ENCODE assay signal across 8 mouse cellular contexts in genomic region chr11:102317901-102318575, GRCm38 (mm10). TPM values are rescaled to one million over a fixed set of nuclear protein-coding genes. Genes with fewer than 3 reads are reported as not detected.
A peak's percentile ranks its signal among the peaks of the same experiment; 100 is the strongest.
DNase-seq lines count a peak whose midpoint lies in the region; ATAC-seq and TF ChIP-seq lines count a peak whose summit lies in the region.

No protein-coding gene starts in this region.

- under 1% methylated on average over 56 of the region's 77 CpGs for WGBS in hindbrain, postnatal 0 days
- under 1% methylated on average over 60 of the region's 77 CpGs for WGBS in liver, adult 2 months
- under 1% methylated on average over 48 of the region's 77 CpGs for WGBS in stomach, embryonic 15.5 days

- TF ChIP-seq POLR2A in liver, adult 2 months (IDR thresholded peaks at IDR 0.05; ENCODE audit: extremely low read depth, insufficient read depth, low read length), result no peak
- TF ChIP-seq POLR2A in myocyte (IDR thresholded peaks at IDR 0.05; ENCODE audit: insufficient read length, low read depth), result peak; percentile 67

- intact Hi-C loops in gastrocnemius, adult 2 months (cut with DNase I), result no loop called here

- peak; percentile 47 to 60 for DNase-seq in layer of hippocampus, adult 2 months (ENCODE audit: low spot score in 2 of 2)
- no peak for DNase-seq in layer of hippocampus, adult 9-10 months (ENCODE audit: low spot score)
- peak; percentile 71 for DNase-seq in cerebellum, adult 8-10 months
- DNase-seq in gastrocnemius, adult 2 months, result peak; percentile 89
- no peak for DNase-seq in hindbrain, postnatal 0 days (ENCODE audit: low spot score)
- DNase-seq in liver, adult 2 months (ENCODE audit: extremely low read depth, low read depth, low spot score), result peak; percentile 33

- H3K27ac ChIP-seq in layer of hippocampus, adult 2 months, result peak overlapping the region; percentile 99
- peak overlapping the region; percentile 100 for H3K27ac ChIP-seq in gastrocnemius, adult 2 months
- peak overlapping the region; percentile 99 for H3K27ac ChIP-seq in hindbrain, postnatal 0 days
- peak overlapping the region; percentile 87 for H3K27ac ChIP-seq in liver, adult 2 months (replicated peaks; ENCODE audit: insufficient read depth, low read depth, low read length)
- H3K27ac ChIP-seq in stomach, embryonic 15.5 days, result peak overlapping the region; percentile 99

- peaks cover 14% of the 10 kb centered on the region for H3K79me2 ChIP-seq in liver, adult 2 months (ENCODE audit: control insufficient read depth, insufficient read depth, low read length)
- peaks cover 22% of the 10 kb centered on the region for H3K79me2 ChIP-seq in myocyte (ENCODE audit: control insufficient read depth, insufficient read depth)

- peaks cover 15% of the 10 kb centered on the region for H3K36me3 ChIP-seq in hindbrain, postnatal 0 days (ENCODE audit: insufficient read depth, low read length)
- peaks cover 10% of the 10 kb centered on the region for H3K36me3 ChIP-seq in liver, adult 2 months (ENCODE audit: control insufficient read depth, insufficient read depth, low read length)
- H3K36me3 ChIP-seq in myocyte (ENCODE audit: control insufficient read depth, insufficient read depth), result peaks cover 9% of the 10 kb centered on the region
- peaks cover 11% of the 10 kb centered on the region for H3K36me3 ChIP-seq in stomach, embryonic 15.5 days

- H3K27me3 ChIP-seq in hindbrain, postnatal 0 days (ENCODE audit: insufficient read depth, low read length), result no peaks in the 10 kb centered on the region
- H3K27me3 ChIP-seq in liver, adult 2 months (ENCODE audit: control insufficient read depth, insufficient read depth, low read length), result no peaks in the 10 kb centered on the region
- H3K27me3 ChIP-seq in myocyte (ENCODE audit: control insufficient read depth, insufficient read depth, insufficient read length), result no peaks in the 10 kb centered on the region
- H3K27me3 ChIP-seq in stomach, embryonic 15.5 days (replicated peaks), result no peaks in the 10 kb centered on the region

- H3ac ChIP-seq in myocyte (ENCODE audit: control insufficient read depth, insufficient read length), result peak overlapping the region; percentile 98

- peaks cover 11% of the 10 kb centered on the region; the same call in 1 of the 2 replicates for H3K4me1 ChIP-seq in hindbrain, postnatal 0 days (ENCODE audit: insufficient read depth, low read length)
- peaks cover 9% of the 10 kb centered on the region for H3K4me1 ChIP-seq in liver, adult 2 months (ENCODE audit: control insufficient read depth, insufficient read depth, low read length)
- H3K4me1 ChIP-seq in stomach, embryonic 15.5 days, result peaks cover 19% of the 10 kb centered on the region

- peak overlapping the region; percentile 98 for H3K4me3 ChIP-seq in layer of hippocampus, adult 2 months
- peak overlapping the region; percentile 100 for H3K4me3 ChIP-seq in gastrocnemius, adult 2 months
- H3K4me3 ChIP-seq in hindbrain, postnatal 0 days (ENCODE audit: low read length), result peak overlapping the region; percentile 99
- H3K4me3 ChIP-seq in liver, adult 2 months (ENCODE audit: insufficient read depth, low read depth, low read length), result peak overlapping the region; percentile 78
- H3K4me3 ChIP-seq in myocyte, result peak overlapping the region; percentile 75
- H3K4me3 ChIP-seq in stomach, embryonic 15.5 days (replicated peaks), result peak overlapping the region; percentile 97

- H3K4me2 ChIP-seq in hindbrain, postnatal 0 days (ENCODE audit: low read depth, low read length), result peak overlapping the region; percentile 85
- no peak overlapping the region for H3K4me2 ChIP-seq in myocyte (ENCODE audit: low read depth)
- peak overlapping the region; percentile 92 for H3K4me2 ChIP-seq in stomach, embryonic 15.5 days

- peak; percentile 43 for ATAC-seq in hindbrain, postnatal 0 days
- peak; percentile 59 for ATAC-seq in stomach, embryonic 15.5 days (ENCODE audit: insufficient read depth, low FRiP score, low read depth)

- H3K9ac ChIP-seq in hindbrain, postnatal 0 days (replicated peaks; ENCODE audit: low read length), result peak overlapping the region; percentile 100
- H3K9ac ChIP-seq in liver, adult 2 months (ENCODE audit: low read depth, low read length), result peak overlapping the region; percentile 100
- H3K9ac ChIP-seq in stomach, embryonic 15.5 days, result peak overlapping the region; percentile 100

- H3K9me3 ChIP-seq in hindbrain, postnatal 0 days (ENCODE audit: low read length), result no peaks in the 10 kb centered on the region
- H3K9me3 ChIP-seq in stomach, embryonic 15.5 days, result no peaks in the 10 kb centered on the region

- no peak for TF ChIP-seq CTCF in layer of hippocampus, adult 2 months (conservative IDR thresholded peaks at IDR 0.05)
- no peak for TF ChIP-seq CTCF in gastrocnemius, adult 2 months (IDR thresholded peaks at IDR 0.05)
- TF ChIP-seq CTCF in hindbrain, postnatal 0 days (IDR thresholded peaks at IDR 0.05; ENCODE audit: low read depth), result no peak
- no peak for TF ChIP-seq CTCF in liver, adult 2 months (IDR thresholded peaks at IDR 0.05; ENCODE audit: low read depth, low read length)

TF ChIP-seq in myocyte, 11 proteins besides CTCF, POLR2A, EP300 and RAD21:
- TF ChIP-seq POLR2AphosphoS2 (IDR thresholded peaks at IDR 0.05; ENCODE audit: insufficient read length, low read depth), result peak; percentile 91
- no peak for TF ChIP-seq SRF (IDR thresholded peaks at IDR 0.05; ENCODE audit: control insufficient read depth, insufficient read length, low read depth)
- TF ChIP-seq USF1 (IDR thresholded peaks at IDR 0.05; ENCODE audit: low read depth), result no peak

RNA-seq across cellular contexts. Expression of gene Ubtf, which starts 1.5 kb away (rescaled TPM):
- 100 to 1,000 TPM; 122 to 138 TPM for total RNA-seq in layer of hippocampus, adult 2 months (2021)
- total RNA-seq in gastrocnemius, adult 2 months (2021), result 10 to 100 TPM; 37.8 to 40.4 TPM
- total RNA-seq in hindbrain, postnatal 0 days (2014; rRNA removed), result 53.7 and 63.7 TPM in 2 replicates
- polyA plus RNA-seq in hindbrain, postnatal 0 days (2015; fragmentation: Nextera tagmentation; extraction: Ambion mirVana), result 74.6 and 76.1 TPM in 2 replicates
- total RNA-seq in liver, adult 2 months (2014; rRNA removed), result 19.4 and 19.5 TPM in 2 replicates
- polyA plus RNA-seq in liver, adult 2 months (2012; rRNA removed), result 12.7 and 12.8 TPM in 2 replicates
- polyA plus RNA-seq in myocyte (2012; fragmentation: generic; extraction: Trizol), result 58.6 TPM
- polyA plus RNA-seq in stomach, embryonic 15.5 days (2015; fragmentation: Nextera tagmentation; extraction: Ambion mirVana), result 82.7 and 83.0 TPM in 2 replicates

RNA-seq across cellular contexts. Expression of gene Atxn7l3, which starts 21.6 kb away (rescaled TPM):
- 100 to 1,000 TPM; 165 to 169 TPM for total RNA-seq in layer of hippocampus, adult 2 months (2021)
- total RNA-seq in gastrocnemius, adult 2 months (2021), result 10 to 100 TPM; 12.0 to 12.6 TPM
- total RNA-seq in hindbrain, postnatal 0 days (2014; rRNA removed), result 146 and 149 TPM in 2 replicates
- 22.8 and 23.7 TPM in 2 replicates for polyA plus RNA-seq in hindbrain, postnatal 0 days (2015; fragmentation: Nextera tagmentation; extraction: Ambion mirVana)
- total RNA-seq in liver, adult 2 months (2014; rRNA removed), result 7.1 and 8.5 TPM in 2 replicates
- polyA plus RNA-seq in liver, adult 2 months (2012; rRNA removed), result 16.8 and 20.6 TPM in 2 replicates
- 39.5 TPM for polyA plus RNA-seq in myocyte (2012; fragmentation: generic; extraction: Trizol)
- polyA plus RNA-seq in stomach, embryonic 15.5 days (2015; fragmentation: Nextera tagmentation; extraction: Ambion mirVana), result 14.5 and 14.8 TPM in 2 replicates

RNA-seq across cellular contexts. Expression of gene Tmub2, which starts 33.3 kb away (rescaled TPM):
- 10 to 100 TPM; 61.1 to 67.4 TPM for total RNA-seq in layer of hippocampus, adult 2 months (2021)
- total RNA-seq in gastrocnemius, adult 2 months (2021), result 10 to 100 TPM; 13.9 to 15.7 TPM
- 81.8 and 92.7 TPM in 2 replicates for total RNA-seq in hindbrain, postnatal 0 days (2014; rRNA removed)
- polyA plus RNA-seq in hindbrain, postnatal 0 days (2015; fragmentation: Nextera tagmentation; extraction: Ambion mirVana), result 71.0 and 72.2 TPM in 2 replicates
- total RNA-seq in liver, adult 2 months (2014; rRNA removed), result 18.1 and 19.0 TPM in 2 replicates
- 33.5 and 34.2 TPM in 2 replicates for polyA plus RNA-seq in liver, adult 2 months (2012; rRNA removed)
- 39.5 TPM for polyA plus RNA-seq in myocyte (2012; fragmentation: generic; extraction: Trizol)
- polyA plus RNA-seq in stomach, embryonic 15.5 days (2015; fragmentation: Nextera tagmentation; extraction: Ambion mirVana), result 47.8 and 51.9 TPM in 2 replicates

RNA-seq across cellular contexts. Expression of gene Slc4a1, which starts 48.0 kb away (rescaled TPM):
- total RNA-seq in layer of hippocampus, adult 2 months (2021), result under 1 TPM; 0.15 to 0.23 TPM
- under 1 TPM in 1 of 2 experiments, not detected in 1; 0.06 TPM for total RNA-seq in gastrocnemius, adult 2 months (2021)
- 0.22 and 0.84 TPM in 2 replicates for total RNA-seq in hindbrain, postnatal 0 days (2014; rRNA removed)
- 0.48 and 0.54 TPM in 2 replicates for polyA plus RNA-seq in hindbrain, postnatal 0 days (2015; fragmentation: Nextera tagmentation; extraction: Ambion mirVana)
- total RNA-seq in liver, adult 2 months (2014; rRNA removed), result 0.07 and 0.65 TPM in 2 replicates
- 0.07 and 0.10 TPM in 2 replicates for polyA plus RNA-seq in liver, adult 2 months (2012; rRNA removed)
- polyA plus RNA-seq in myocyte (2012; fragmentation: generic; extraction: Trizol), result not detected
- polyA plus RNA-seq in stomach, embryonic 15.5 days (2015; fragmentation: Nextera tagmentation; extraction: Ambion mirVana), result 31.8 and 68.8 TPM in 2 replicates

RNA-seq across cellular contexts. Expression of gene Asb16, which starts 49.5 kb away (rescaled TPM):
- total RNA-seq in layer of hippocampus, adult 2 months (2021), result 1 to 10 TPM; 2.0 TPM
- 10 to 100 TPM; 78.2 to 80.4 TPM for total RNA-seq in gastrocnemius, adult 2 months (2021)
- total RNA-seq in hindbrain, postnatal 0 days (2014; rRNA removed), result 2.2 and 2.6 TPM in 2 replicates
- 0.29 and 0.41 TPM in 2 replicates for polyA plus RNA-seq in hindbrain, postnatal 0 days (2015; fragmentation: Nextera tagmentation; extraction: Ambion mirVana)
- 0.09 TPM in 1 of 2 replicates, not detected in the other for total RNA-seq in liver, adult 2 months (2014; rRNA removed)
- polyA plus RNA-seq in liver, adult 2 months (2012; rRNA removed), result 0.16 and 0.20 TPM in 2 replicates
- 5.1 TPM for polyA plus RNA-seq in myocyte (2012; fragmentation: generic; extraction: Trizol)
- polyA plus RNA-seq in stomach, embryonic 15.5 days (2015; fragmentation: Nextera tagmentation; extraction: Ambion mirVana), result 0.09 TPM in 1 of 2 replicates, not detected in the other

Comparison
In these comparisons a context has a peak if more than half of its experiments do, and no peak if none do; other contexts are left out.
1. DNase-seq: peak in layer of hippocampus, adult 2 months (2 of 2), cerebellum, adult 8-10 months (single experiment), gastrocnemius, adult 2 months (single experiment) and liver, adult 2 months (single experiment); none in layer of hippocampus, adult 9-10 months (single experiment) and hindbrain, postnatal 0 days (single experiment).
2. RNA of gene Atxn7l3, which starts 21.6 kb away (total RNA-seq): 165 to 169 TPM in layer of hippocampus, adult 2 months and 146 to 149 TPM in hindbrain, postnatal 0 days; 12.0 to 12.6 TPM in gastrocnemius, adult 2 months and 7.1 to 8.5 TPM in liver, adult 2 months; every median in the first group is over 10 times any median in the second.
3. Peak in every context shown above with its lines, with median percentiles within 50 percentile points of each other: H3K27ac ChIP-seq, H3K4me3 ChIP-seq and H3K9ac ChIP-seq.